ENCODE assay signal across 8 mouse cellular contexts in genomic region chr3:68615042-68615810, GRCm38 (mm10).
A peak's percentile ranks its signal among the peaks of the same experiment; 100 is the strongest.
DNase-seq lines count a peak whose midpoint lies in the region; ATAC-seq and TF ChIP-seq lines count a peak whose summit lies in the region.

No protein-coding gene starts in this region.

- H3K9me3 ChIP-seq in heart, postnatal 0 days (replicated peaks; ENCODE audit: control insufficient read depth, low read length) = no peaks in the 10 kb centered on the region

- H3K4me2 ChIP-seq in heart, postnatal 0 days (ENCODE audit: low read depth, low read length) = no peak overlapping the region

- peak; percentile 49; the same call in 1 of the 2 replicates for ATAC-seq in heart, postnatal 0 days (ENCODE audit: insufficient read depth, low read depth)
- ATAC-seq in megakaryocyte progenitor cell, adult 5-6 weeks (replicated peaks; ENCODE audit: poor library complexity) = peak; percentile 65

- no peak overlapping the region for H3K27ac ChIP-seq in heart, postnatal 0 days (ENCODE audit: low read depth)

- no peak overlapping the region for H3K4me3 ChIP-seq in heart, postnatal 0 days (ENCODE audit: low read depth, low read length)

- DNase-seq in gastrocnemius, adult 18-20 months (ENCODE audit: low spot score) = peak; percentile 48
- no peak for DNase-seq in gastrocnemius, adult 8-10 months (ENCODE audit: low spot score in 2 of 2)
- DNase-seq in 416B (ENCODE audit: low read depth) = peak; percentile 84
- peak; percentile 37 for DNase-seq in ZHBTc4 (ENCODE audit: low read depth, low spot score)
- DNase-seq in heart, postnatal 0 days (ENCODE audit: low spot score) = peak; percentile 32
- no peak for DNase-seq in right cerebral cortex, postnatal 36 days (ENCODE audit: low spot score in 2 of 2)
- DNase-seq in spleen, postnatal 14 days (ENCODE audit: low spot score in 2 of 2) = no peak

- no peaks in the 10 kb centered on the region for H3K27me3 ChIP-seq in heart, postnatal 0 days (ENCODE audit: control insufficient read depth, insufficient read depth, low read length)

- TF ChIP-seq CTCF in heart, postnatal 0 days (IDR thresholded peaks at IDR 0.05; ENCODE audit: low read depth) = peak; percentile 58

- peaks cover 6% of the 10 kb centered on the region; the same call in 1 of the 2 replicates for H3K4me1 ChIP-seq in heart, postnatal 0 days (ENCODE audit: control insufficient read depth, insufficient read depth)

- TF ChIP-seq EP300 in heart, postnatal 0 days (IDR thresholded peaks at IDR 0.05; ENCODE audit: low read depth) = no peak

- no peak overlapping the region for H3K9ac ChIP-seq in heart, postnatal 0 days (replicated peaks; ENCODE audit: low read depth, low read length)

- WGBS in heart, postnatal 0 days = 71% methylated on average over 10 of the region's 10 CpGs

- H3K36me3 ChIP-seq in heart, postnatal 0 days (replicated peaks; ENCODE audit: control insufficient read depth, insufficient read depth, low read length) = peaks cover 29% of the 10 kb centered on the region

Comparison
In these comparisons a context has a peak if more than half of its experiments do, and no peak if none do; other contexts are left out.
1. DNase-seq: peak in gastrocnemius, adult 18-20 months (single experiment), 416B (single experiment), ZHBTc4 (single experiment) and heart, postnatal 0 days (single experiment); none in gastrocnemius, adult 8-10 months (0 of 2), right cerebral cortex, postnatal 36 days (0 of 2) and spleen, postnatal 14 days (0 of 2).